Mouse (Mus musculus) E14TG2a.4 (cell line): Measurements from ENCODE around the gene Vmn1r40.

Source experiments
- CTCF ChIP-seq: conservative IDR thresholded peaks from 2 replicates; pipeline ENCODE4 v1.5.1; 2014; ENCODE audit warnings: low read length
- NANOG ChIP-seq: IDR thresholded peaks from 2 replicates; pipeline ENCODE4 v1.6.1; 2014; ENCODE audit warnings: borderline replicate concordance, low read length, mixed read lengths

GRCm38 (mm10) chr6:89740466-89740865 lies 33.1 kb downstream of the Vmn1r40 start, which contains the start of gene Vmn1r41:
- no peak for TF ChIP-seq CTCF
- no peak for TF ChIP-seq NANOG
